Mouse (Mus musculus) 3T3-L1 (cell line): ENCODE results near the gene Fbxw8.

ENCODE experiments used
- DNase-seq: peaks from one replicate; pipeline ENCODE4 v3.0.0-alpha.2; 2015; ENCODE audit warnings: low read depth, low spot score

The Fbxw8 gene

DNA sequence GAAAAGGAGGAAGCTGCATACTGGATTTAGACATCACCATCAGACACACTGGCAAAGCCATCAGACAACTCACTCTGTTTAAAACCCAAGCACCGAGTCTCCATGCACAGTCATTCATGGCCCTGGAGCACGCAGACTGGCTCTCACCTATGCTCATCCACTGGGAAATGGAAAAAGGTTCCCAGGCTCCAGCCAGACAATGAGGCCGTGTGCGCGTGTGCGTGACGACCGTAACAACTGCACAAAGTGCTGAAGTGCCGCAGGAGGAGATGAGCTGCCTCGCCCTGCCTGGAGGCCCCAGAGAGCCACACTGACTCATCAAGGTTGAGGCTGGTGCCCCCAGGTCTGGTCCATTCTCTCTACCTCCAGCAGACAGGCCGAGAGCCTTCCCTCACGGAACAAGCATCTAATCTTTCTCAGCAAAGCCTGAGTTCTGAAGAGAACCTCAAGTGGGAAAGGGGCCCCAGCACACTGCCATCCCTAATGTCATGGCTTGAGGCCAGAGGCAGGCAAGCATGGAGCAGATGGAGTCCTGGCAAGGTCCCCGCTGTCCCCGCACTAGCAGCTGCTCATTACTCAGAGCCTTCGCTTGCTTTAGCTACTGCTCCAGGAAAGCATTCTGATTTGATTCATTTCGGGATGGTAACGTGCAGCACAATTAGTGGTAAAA is 47.0 kb downstream of the Fbxw8 start:
- DNase-seq: no peak

DNA sequence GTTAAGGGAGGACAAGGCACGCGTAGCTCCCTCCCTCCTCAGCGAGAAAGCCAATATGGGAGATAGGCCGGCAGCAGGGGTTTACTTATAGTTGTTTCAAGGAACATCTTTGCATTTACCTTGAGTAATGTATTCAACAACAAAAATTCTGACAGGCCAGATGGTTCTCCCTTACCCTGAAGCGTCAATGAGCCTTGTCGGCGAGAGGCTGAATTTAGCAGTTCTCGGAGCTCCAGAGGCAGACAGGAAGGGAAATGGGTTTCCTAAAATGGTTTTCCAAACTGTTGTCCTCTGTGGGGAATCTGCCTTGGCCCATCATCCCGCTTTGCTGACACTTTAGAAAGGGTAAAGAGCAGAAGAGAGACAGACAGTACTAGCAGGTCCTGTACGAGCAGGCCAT is 48.6 kb downstream of the Fbxw8 start:
- no peak for DNase-seq

DNA sequence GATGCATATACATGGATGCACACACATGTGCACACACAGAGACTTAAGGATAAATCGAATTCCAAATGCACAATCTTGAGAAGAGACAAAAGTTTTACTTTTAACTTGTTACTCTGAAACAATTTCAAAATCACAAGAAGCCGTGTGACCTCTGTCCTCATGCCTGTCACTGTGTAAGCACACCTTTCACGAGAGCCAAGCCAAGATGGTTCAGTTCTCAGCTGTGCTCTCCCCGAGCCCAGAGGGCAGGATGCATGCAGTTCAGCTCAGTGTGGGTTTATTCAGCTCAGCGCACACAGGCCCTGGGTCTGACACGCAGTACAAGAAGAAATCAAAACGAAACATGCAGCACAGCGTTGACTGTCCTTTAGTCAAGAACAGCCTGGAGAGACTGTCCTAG is 49.7 kb downstream of the Fbxw8 start:
- DNase-seq: no peak

DNA sequence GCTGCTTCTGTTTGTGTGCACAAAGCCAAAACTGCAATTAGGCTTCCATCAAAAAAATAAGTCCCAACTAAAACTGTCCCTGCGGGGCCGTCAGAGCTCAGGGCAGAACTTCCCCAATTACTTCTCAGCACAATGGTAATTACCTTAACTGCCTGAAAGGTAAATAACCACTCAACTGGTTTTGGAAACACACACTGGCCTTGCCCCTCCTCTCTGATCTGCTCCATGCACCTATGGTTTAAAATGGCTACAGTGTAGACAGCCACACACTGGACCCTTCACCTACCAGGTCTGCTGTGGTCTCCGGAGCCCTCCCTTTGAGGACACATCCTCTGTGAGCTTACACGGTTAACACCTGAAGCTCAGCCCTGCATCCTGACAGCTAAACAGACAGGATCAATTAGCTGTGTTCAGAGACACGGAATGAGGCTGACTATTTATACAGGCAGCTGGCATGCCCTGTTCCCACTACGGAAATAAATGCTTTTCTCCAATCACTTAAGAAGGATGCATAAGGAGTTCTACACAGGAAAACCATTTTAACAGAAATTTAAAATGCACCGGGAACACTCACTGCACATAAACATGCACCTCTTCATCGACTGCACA is 55.3 kb downstream of the Fbxw8 start:
- no peak for DNase-seq

DNA sequence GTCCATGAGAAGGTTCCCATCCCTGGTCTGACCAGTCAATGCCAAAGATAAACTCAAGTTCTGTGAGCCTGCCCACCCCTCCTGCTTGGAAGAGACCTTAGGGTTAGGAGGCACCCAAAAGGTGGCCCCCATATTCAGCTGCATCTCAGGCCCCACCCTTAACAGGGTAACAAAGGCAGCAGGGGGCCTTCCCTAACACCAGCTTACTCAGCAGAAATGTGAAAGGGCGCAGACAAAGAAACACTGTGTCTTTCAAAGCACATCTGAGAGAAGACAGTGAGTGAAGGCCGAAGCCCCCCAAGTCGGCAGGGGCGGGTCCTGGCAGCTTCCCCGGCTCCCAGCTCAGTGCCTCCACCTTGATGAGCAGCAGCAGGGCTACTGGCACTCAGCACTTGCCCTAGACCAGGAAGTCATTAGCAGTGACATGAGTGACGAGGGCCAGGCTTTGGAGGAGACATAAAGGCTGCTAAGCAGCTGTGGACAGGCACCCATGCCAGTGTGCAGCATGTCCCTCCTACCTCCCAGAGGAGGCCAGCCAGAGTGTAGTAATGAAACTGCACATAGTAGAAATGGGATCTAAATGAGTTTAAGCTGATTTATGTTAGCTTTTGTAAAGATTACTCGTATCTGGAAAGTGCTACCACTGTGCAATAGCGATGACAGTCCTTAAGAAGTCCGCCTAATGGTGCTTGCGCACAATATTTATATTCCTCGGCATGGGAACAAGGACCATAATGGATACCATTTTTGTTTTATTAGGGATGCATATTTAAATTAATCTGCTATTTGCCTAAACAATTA is 56.0 kb downstream of the Fbxw8 start:
- DNase-seq: no peak

DNA sequence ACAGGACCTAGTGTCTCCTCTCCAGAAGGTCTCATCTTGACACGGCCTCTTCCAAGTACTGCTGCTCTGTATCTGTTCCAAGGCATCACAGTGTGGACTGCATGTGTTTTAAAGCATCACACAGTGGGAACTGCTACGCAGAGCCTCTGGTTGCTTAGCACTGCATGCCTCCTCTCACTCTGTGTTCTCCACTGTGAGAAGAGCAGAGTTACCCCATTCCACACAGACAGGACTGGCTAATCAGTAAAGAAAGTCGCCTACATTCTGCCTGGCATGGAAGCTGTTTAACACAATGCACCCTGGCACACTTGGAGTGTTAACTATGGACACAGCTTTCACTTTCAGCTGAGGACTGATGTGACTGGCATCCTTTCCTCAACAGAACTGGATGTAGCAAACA is 58.9 kb downstream of the Fbxw8 start:
- no peak for DNase-seq

DNA sequence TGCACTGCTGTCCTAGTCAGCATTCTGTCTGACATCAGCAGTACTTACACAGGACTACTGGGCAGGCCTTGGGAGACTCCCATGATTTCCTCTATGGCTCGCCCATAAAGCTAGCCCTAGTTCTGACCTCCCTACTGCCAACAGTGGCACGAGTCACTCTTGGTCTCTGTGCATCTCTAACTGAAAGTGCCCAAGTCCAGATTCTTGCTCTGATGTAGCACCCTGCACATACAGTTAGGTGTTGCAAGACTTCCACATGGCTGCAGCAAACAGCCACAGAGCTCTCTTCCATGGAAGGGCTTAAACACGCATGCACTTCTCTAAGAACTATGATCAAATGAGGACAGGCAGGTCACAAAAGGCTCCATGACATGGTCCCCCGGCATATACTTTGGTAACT is 59.4 kb downstream of the Fbxw8 start:
- DNase-seq: no peak

DNA sequence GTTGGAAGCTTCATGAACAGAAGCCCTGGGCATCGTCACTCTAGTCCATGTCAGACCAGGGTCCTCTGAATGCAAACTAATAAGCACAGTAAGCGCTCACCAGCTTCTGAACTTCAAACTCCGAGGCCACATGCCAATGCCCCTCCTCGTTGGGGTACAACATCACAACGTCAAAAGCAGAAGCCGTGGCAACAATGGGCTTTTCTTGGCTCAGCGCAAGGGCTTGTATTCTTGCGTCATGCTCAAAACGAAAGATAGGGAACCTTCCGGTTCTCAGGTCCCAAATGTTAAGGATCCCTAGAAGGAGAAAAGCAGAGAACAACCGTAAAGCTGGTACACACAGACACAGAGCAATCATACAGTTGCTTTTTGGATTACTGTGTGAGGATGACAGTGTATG is 59.8 kb downstream of the Fbxw8 start:
- no peak for DNase-seq

DNA sequence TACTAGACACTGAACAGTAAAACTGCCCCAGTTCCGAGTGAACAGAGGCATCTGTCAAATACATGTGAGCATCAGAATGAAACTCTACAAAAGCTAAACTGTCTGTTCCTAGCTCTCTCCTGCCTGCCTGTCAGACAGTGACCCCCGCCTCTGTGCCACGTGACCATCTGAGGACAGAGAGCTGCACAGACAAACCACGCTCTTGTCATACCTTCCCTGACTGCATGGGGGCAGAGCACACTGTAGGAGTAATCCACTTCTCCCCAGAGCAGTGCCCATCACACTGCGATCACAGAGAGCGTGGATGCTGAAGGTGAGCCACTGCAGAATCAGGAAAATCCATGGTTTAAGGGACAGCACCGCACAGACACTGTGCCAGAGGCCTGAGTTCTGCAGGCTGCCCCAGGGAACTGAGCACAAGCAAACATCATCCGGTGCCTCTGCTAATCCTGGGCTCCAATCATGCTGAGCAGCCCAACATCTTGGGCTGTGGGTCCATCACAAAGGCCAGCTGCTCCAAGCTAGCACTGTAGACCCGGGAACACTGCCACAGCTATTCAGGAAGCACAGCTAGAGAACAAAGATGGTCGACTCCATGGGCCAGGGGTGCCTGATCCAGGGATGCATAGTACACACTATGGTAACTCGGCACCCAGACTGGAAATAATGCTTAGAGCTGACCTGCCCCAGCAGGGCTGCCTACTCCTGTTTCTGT is 61.8 kb downstream of the Fbxw8 start:
- DNase-seq: no peak

DNA sequence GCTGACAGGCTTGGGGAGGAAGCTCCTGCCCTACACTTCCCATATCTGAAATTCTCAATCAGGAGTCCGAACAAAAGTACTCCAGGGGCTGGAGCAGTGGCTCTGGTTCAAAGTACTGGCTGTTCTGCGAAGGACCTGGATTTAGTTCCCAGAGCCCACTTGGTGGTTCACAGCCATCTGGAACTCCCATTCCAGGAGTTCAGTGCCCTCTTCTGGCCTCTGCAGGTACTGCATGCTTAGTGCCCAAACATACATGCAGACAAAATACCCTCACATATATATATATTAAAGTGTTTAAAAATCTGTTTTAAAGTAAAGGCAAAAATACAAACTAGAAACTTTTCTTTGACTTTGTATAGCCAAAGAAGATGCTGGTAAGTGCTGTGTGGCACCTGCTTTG is 64.4 kb downstream of the Fbxw8 start:
- peak; percentile 70 for DNase-seq

DNA sequence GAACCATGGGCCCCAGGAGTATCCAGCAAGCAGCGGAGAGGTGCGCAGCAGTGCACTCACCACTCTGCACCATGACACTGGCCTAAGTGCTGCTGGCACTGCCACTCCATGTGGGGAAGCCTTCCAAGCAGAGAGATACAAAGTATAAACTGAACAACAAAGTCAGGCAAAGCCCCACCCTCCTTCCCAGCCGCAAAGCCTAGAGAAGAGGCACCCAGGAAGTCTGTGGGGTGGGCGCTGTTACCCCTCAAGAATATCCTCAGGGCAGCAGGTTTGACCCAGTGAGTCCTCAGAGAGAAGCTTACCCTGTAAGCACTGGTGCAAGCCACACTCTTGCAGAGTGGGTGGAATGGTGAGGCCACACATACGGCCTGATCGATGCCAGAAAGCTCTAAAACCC is 65.2 kb downstream of the Fbxw8 start:
- DNase-seq: no peak

DNA sequence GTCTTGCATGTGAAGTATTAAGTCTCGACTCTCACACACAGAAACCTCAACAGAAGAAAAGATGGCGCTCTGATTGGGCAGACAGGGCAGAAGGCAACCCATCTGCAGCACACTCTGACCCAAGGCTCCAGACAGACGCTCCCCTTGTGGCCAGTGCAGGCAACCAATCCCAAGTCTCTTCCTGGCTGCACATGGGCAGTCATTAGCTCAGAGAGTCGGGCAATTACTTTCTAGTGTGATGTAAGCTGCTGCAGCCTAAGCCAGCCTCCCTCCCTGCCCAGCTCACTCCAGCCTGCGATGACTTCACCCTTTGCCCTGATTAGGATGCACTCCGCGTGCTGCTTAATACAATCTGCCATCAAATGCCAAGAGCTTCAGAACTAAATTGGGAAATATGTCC is 66.2 kb downstream of the Fbxw8 start:
- DNase-seq: no peak

DNA sequence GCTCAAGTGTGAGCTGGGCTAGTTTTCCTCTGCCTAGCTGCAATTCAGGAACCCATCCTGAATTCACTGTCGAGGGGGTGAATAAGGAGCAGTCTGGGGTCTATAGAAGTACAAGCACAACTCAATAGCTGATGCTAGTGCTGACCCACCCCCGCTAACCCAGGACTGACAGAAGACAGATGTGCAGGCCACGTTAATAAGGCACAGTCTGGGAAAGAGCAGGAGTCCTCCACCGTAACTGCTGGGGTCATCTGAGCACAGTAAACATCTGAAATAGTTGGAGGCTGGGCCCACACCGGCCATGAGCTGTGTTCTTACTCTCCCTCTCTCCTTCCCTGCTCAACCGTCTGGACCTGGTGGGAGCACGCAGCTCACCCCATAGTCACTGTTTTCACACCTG is 68.3 kb downstream of the Fbxw8 start:
- no peak for DNase-seq

DNA sequence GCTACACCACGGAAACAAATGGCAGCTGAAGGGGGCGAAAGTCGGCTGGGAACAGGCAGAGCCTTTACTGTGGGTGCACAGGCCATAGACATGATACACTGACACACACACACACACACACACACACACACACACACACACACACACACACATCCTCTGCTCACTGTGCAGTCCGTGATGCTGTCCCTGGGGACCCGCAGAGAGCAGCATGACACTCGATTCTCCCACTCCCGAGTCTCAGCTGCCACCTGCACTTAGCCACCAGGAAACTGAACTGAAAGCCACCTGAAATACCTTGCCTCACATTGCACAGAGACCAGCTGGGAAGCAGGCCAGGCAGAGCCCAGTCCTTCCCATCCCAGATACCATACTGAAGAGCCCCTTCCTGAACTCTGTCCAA is 70.0 kb downstream of the Fbxw8 start:
- no peak for DNase-seq

DNA sequence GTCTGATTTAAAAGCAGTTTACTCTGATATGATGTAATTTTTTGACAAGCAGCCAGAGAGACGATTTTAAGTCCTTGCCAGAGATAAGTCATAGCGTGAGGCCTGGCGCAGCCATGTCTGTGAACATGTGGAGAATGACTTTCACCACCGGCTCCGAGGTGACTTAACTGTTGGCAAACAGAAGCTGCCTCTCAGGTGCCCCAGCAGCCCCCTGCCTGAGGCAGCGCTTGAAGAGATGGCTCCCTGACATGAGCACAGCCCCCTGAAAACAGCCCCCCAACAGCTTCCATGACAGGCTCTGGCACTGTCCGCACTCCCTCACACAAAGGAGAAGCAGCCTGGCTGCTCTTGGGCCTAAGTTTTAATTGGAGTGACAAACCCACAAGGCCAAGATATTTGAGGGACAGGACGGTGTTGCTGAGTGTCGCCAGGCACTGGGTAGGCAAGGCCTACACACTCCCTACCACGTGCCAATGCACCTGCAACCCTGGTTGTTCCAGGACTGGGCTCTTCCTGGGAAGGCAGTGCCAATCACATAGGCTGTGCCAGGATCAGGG is 71.0 kb downstream of the Fbxw8 start:
- peak; percentile 41 for DNase-seq

DNA sequence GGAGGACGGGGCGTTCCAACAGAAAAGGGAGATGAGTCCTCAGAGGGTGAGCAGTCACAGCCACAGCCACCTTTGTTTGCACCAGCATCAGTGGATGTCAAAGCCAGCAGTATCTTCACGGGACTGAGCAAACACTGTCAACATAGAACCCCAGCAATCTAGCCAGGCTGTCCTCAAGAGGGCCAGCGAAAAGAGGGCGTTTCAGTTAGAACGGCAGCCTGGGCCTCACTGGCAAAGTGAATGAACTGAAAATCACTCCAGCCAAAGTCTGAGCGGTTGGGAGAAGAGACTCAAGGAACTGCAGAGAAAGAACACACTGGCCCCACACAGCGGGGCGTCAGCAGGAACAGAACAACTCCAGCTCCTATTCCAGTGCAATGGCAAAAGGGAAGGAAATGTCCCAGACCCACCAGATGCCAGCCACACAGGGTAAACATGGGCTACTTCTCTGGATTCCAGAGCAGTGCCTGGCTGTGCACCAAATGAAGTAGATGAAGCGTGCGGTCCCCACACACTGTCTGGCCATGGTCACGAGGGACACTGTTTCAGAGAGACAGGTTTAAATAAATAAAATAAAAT is 72.1 kb downstream of the Fbxw8 start:
- DNase-seq: no peak

DNA sequence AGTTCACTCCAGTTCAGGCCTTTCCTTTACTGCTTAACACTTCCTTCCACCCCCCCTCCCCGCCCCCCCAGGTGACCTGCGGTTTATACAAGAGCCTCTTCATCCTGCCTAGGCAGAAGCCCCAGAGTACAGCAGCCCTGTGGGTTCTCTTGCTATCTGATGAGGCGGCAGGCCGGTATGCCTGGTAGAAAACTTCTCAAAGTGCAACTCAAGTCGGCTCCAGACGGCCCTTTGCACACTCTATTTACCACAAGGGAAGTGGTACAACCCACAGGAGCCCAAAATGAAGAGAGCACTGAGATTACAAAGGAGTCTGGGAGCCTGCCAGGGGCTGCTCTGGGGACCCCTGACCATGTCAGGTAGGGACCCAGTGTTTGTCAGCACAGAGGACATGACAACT is 73.3 kb downstream of the Fbxw8 start:
- DNase-seq: no peak

DNA sequence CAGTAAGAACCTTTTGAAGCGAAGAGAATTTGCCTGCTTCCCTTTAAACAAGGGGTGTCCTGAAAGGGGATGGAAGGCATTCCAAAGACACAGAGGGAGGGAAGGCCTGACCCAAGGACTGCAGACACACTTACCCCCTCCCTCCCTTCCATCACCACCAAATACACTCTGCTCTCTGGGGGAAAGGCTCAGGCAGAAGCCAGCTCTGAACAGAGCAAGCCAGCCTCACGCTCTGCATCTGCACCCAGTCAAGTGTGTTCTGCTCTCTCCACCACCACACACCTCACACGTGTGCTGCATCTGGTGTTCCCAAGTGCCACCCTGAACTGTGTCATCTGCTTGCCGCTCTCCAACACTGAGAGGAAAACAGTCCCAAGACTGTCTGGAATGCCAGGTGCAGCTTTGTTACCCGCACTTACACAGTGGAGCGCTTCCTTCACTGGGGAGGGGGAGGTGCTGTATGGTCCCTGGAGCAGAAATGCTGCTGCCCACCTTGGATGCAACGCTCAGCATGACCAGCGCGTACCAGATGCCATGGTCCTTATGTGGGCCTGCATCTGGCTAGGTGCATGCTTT is 73.8 kb downstream of the Fbxw8 start:
- DNase-seq: no peak

DNA sequence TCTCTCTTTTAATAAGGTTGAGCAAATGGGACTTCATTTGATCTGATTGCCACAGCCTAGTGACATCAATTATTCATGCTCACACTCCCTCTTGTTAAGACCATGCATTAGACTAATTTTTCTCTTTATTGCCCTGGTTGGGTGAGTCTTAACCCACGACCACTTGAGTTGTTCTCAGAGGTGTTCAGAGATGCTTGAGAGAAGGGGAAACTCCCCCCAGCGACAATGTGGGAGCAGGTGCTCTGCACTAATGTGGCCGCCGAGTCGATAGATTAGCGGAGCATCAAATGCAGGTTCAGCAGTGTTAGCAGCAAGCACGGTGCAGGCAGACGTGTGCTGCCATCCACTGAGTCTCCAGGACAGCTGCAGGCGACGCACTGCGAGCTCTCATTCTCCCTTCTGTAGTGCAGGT is 75.4 kb downstream of the Fbxw8 start:
- no peak for DNase-seq

DNA sequence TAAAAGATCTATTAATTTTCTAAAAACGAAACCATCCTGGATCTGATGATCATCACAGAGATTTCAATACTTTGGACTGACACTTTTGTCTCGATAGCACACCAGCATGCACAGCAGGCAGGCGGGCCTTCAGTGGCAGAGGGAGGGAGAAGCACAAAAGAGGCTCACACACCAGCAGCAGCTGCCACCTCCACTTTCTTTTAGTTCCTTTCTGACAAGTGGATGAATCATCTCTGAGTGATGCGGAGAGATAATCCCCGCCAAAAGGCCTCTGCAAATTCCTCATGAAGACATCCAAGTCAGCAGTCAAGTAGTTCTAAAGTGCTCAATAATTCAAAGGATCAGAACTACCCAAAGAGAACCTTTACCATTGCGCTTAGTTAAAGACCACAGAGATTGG is 75.9 kb downstream of the Fbxw8 start:
- peak; percentile 74 for DNase-seq

DNA sequence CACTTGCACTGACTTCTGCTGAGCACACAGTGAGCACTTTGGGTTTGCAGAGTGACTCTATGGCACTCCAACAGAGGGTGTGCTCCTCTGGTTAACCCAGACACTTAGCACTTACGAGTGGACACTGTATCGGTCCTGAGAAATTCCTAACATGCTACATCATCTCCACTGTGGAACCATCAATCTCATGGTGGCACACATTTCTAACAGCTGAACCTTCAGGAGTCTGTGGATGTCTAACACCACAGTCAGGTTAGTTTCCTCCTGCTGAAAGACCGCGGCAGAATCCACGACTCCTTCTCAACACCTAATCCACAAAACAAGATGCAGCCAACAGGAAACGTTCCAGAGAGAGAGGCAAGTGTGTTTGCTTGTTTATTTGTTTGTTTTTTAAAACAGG is 76.7 kb downstream of the Fbxw8 start:
- peak; percentile 30 for DNase-seq
